Mouse (Mus musculus): ENCODE data around the gene 1600002K03Rik. TPM values are rescaled to one million over a fixed set of nuclear protein-coding genes. Genes with fewer than 3 reads are reported as not detected.

1600002K03Rik gene
- polyA plus RNA-seq, 1 experiment from 2014 or later: 15.3 TPM

DNA sequence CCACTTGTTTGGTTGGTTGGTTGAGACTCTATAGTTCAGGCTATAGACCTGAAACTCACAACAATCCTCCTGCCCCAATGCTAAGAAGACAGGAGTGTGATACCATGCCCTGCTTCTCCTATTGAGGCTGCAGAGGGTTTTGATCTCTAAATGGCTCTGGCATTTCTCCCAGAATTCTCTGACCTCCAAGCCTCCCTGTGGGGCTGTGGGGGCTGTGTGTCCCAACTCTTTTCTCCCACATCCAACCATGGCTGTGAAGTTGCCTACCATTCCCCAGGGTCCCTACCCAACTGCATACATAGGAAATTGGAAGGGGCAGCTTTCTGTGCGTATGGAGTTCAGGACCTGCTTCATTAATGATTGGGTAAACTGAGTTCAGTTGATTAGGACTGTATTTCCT lies 23.4 kb downstream of the 1600002K03Rik start:
- no peak for ATAC-seq (ENCODE audit: low FRiP score, low TSS enrichment)
- Histone ChIP-seq H3K4me2 (replicated peaks; ENCODE audit: low read depth, low read length) (no peak overlapping the region), H3K9ac (replicated peaks; ENCODE audit: low read length) (no peak overlapping the region), H3K27me3 (ENCODE audit: insufficient read depth, low read length) (peaks cover 7% of the 10 kb centered on the region), H3K4me3 (ENCODE audit: low read length) (no peak overlapping the region), H3K9me3 (ENCODE audit: low read length) (no peaks in the 10 kb centered on the region), H3K4me1 (ENCODE audit: insufficient read depth, low read length) (peaks cover 7% of the 10 kb centered on the region), H3K36me3 (ENCODE audit: insufficient read depth, low read length) (no peaks in the 10 kb centered on the region), H3K27ac (ENCODE audit: low read length) (no peak overlapping the region)
- 83% methylated on average over 1 of the region's 1 CpGs for WGBS

GRCm38 (mm10) chr10:80196778-80197581 lies 24.2 kb downstream of the 1600002K03Rik start:
- H3K4me1 ChIP-seq (ENCODE audit: insufficient read depth, low read length): peaks cover 7% of the 10 kb centered on the region
- 55% methylated on average over 33 of the region's 33 CpGs for WGBS
- H3K4me3 ChIP-seq (ENCODE audit: low read length): no peak overlapping the region

GRCm38 (mm10) chr10:80199440-80200008 lies 26.8 kb downstream of the 1600002K03Rik start:
- H3K4me2 ChIP-seq (replicated peaks; ENCODE audit: low read depth, low read length): no peak overlapping the region
- peaks cover 11% of the 10 kb centered on the region for H3K4me1 ChIP-seq (ENCODE audit: insufficient read depth, low read length)
- H3K36me3 ChIP-seq (ENCODE audit: insufficient read depth, low read length): no peaks in the 10 kb centered on the region
- no peaks in the 10 kb centered on the region for H3K27me3 ChIP-seq (ENCODE audit: insufficient read depth, low read length)
- no peak overlapping the region for H3K9ac ChIP-seq (replicated peaks; ENCODE audit: low read length)
- H3K27ac ChIP-seq (ENCODE audit: low read length): no peak overlapping the region
- peak; percentile 84 for ATAC-seq (ENCODE audit: low FRiP score, low TSS enrichment)
- H3K4me3 ChIP-seq (ENCODE audit: low read length): no peak overlapping the region
- H3K9me3 ChIP-seq (ENCODE audit: low read length): no peaks in the 10 kb centered on the region
- 53% methylated on average over 3 of the region's 3 CpGs for WGBS

More at GRCm38 (mm10) chr10:80196778-80197581, 24.2 kb downstream of the 1600002K03Rik start:
- Histone ChIP-seq H3K4me2 (replicated peaks; ENCODE audit: low read depth, low read length) (no peak overlapping the region), H3K27ac (ENCODE audit: low read length) (no peak overlapping the region), H3K36me3 (ENCODE audit: insufficient read depth, low read length) (no peaks in the 10 kb centered on the region), H3K27me3 (ENCODE audit: insufficient read depth, low read length) (peaks cover 3% of the 10 kb centered on the region; the same call in 1 of the 2 replicates), H3K9me3 (ENCODE audit: low read length) (no peaks in the 10 kb centered on the region), H3K9ac (replicated peaks; ENCODE audit: low read length) (peak overlapping the region; percentile 44; the same call in 1 of the 2 replicates)
- peak; percentile 48; the same call in 1 of the 2 replicates for ATAC-seq (ENCODE audit: low FRiP score, low TSS enrichment)

- peaks cover 11% of the 10 kb centered on the region for H3K4me1 ChIP-seq (ENCODE audit: insufficient read depth, low read length)
- H3K4me2 ChIP-seq (replicated peaks; ENCODE audit: low read depth, low read length): no peak overlapping the region
- no peaks in the 10 kb centered on the region for H3K36me3 ChIP-seq (ENCODE audit: insufficient read depth, low read length)
- no peak overlapping the region for H3K9ac ChIP-seq (replicated peaks; ENCODE audit: low read length)
- no peak overlapping the region for H3K27ac ChIP-seq (ENCODE audit: low read length)
- no peaks in the 10 kb centered on the region for H3K27me3 ChIP-seq (ENCODE audit: insufficient read depth, low read length)
- H3K9me3 ChIP-seq (ENCODE audit: low read length): no peaks in the 10 kb centered on the region
- H3K4me3 ChIP-seq (ENCODE audit: low read length): no peak overlapping the region
- 71% methylated on average over 6 of the region's 6 CpGs for WGBS
- ATAC-seq (ENCODE audit: low FRiP score, low TSS enrichment): no peak
Measured at GRCm38 (mm10) chr10:80200485-80200884, 27.7 kb downstream of the 1600002K03Rik start.

DNA sequence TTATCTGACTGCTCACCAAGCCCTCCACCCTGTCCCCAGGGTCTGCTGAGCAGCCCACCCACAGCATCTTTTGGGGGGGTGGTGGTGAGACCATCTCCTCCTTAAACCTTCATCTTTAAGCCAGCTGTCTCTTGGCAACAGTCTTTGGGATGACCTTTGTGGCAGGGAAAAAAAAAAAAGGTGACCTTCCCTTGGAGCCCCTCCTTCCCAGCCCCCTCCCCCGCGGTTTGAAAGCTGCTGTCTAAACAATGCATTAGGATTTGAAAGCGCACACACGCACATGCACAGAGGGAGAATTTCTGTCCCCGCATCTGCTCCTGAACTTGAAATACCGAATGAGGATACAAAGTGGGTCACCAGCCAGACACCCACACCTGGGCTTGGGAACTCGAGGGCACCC lies 31.3 kb downstream of the 1600002K03Rik start:
- Histone ChIP-seq H3K27me3 (ENCODE audit: insufficient read depth, low read length) (no peaks in the 10 kb centered on the region; the same call in 1 of the 2 replicates), H3K4me1 (ENCODE audit: insufficient read depth, low read length) (peaks cover 9% of the 10 kb centered on the region), H3K9ac (replicated peaks; ENCODE audit: low read length) (no peak overlapping the region), H3K4me3 (ENCODE audit: low read length) (no peak overlapping the region), H3K27ac (ENCODE audit: low read length) (no peak overlapping the region), H3K36me3 (ENCODE audit: insufficient read depth, low read length) (no peaks in the 10 kb centered on the region), H3K4me2 (replicated peaks; ENCODE audit: low read depth, low read length) (no peak overlapping the region), H3K9me3 (ENCODE audit: low read length) (no peaks in the 10 kb centered on the region)
- 31% methylated on average over 7 of the region's 7 CpGs for WGBS
- no peak for ATAC-seq (ENCODE audit: low FRiP score, low TSS enrichment)

DNA sequence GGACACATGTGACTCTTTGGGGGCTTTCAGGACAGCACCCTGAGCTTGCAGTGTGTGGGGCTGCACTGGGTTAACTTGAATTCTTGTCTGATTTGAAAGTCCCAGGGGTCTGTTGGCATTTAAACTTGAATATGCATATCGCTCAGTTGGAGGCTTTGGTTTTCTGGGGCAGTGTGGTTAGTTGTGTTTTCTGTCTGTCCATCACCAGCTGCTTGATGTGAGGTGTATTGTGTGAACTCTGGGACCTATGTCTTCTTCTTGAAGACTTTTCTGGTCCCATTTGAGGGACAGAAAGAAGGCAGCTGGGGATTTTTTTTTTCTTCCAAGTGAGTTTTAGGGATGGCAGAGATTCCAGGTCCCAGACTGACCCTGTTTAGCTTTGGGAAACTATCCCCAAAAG lies 34.5 kb downstream of the 1600002K03Rik start:
- Histone ChIP-seq H3K36me3 (ENCODE audit: insufficient read depth, low read length) (no peaks in the 10 kb centered on the region), H3K4me2 (replicated peaks; ENCODE audit: low read depth, low read length) (no peak overlapping the region), H3K9me3 (ENCODE audit: low read length) (no peaks in the 10 kb centered on the region), H3K4me1 (ENCODE audit: insufficient read depth, low read length) (peaks cover 11% of the 10 kb centered on the region), H3K27ac (ENCODE audit: low read length) (no peak overlapping the region), H3K27me3 (ENCODE audit: insufficient read depth, low read length) (no peaks in the 10 kb centered on the region; the same call in 1 of the 2 replicates), H3K9ac (replicated peaks; ENCODE audit: low read length) (no peak overlapping the region), H3K4me3 (ENCODE audit: low read length) (no peak overlapping the region)
- ATAC-seq (ENCODE audit: low FRiP score, low TSS enrichment): no peak
- WGBS: 79% methylated on average over 1 of the region's 1 CpGs

- no peak overlapping the region for H3K27ac ChIP-seq (ENCODE audit: low read length)
- H3K36me3 ChIP-seq (ENCODE audit: insufficient read depth, low read length): no peaks in the 10 kb centered on the region
- H3K4me3 ChIP-seq (ENCODE audit: low read length): no peak overlapping the region
- no peak for ATAC-seq (ENCODE audit: low FRiP score, low TSS enrichment)
- no peak overlapping the region for H3K4me2 ChIP-seq (replicated peaks; ENCODE audit: low read depth, low read length)
- H3K4me1 ChIP-seq (ENCODE audit: insufficient read depth, low read length): peaks cover 11% of the 10 kb centered on the region
- H3K27me3 ChIP-seq (ENCODE audit: insufficient read depth, low read length): no peaks in the 10 kb centered on the region; the same call in 1 of the 2 replicates
- no peak overlapping the region for H3K9ac ChIP-seq (replicated peaks; ENCODE audit: low read length)
- 68% methylated on average over 10 of the region's 10 CpGs for WGBS
- H3K9me3 ChIP-seq (ENCODE audit: low read length): no peaks in the 10 kb centered on the region
Measured at GRCm38 (mm10) chr10:80207676-80208075, 34.9 kb downstream of the 1600002K03Rik start.

DNA sequence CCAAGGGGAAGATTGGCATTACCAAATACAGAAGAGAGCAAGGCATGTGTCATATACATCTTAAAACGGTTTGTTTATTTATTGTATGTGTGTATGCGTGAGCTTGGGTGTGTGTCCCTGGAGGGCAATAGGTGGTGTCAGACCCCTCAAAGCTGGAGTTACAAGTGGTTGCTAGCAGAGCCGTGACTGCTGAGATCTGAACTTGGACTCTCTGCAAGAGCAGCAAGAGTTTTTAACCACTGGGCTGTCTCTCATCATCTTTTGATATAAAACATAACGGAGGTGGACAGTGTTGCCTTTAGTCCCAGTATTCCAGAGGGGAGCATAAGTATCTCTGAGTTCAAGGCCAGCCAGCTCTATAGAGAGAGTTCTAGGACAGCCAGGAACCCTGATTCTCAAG lies 35.5 kb downstream of the 1600002K03Rik start:
- WGBS: 78% methylated on average over 4 of the region's 4 CpGs
- no peak for ATAC-seq (ENCODE audit: low FRiP score, low TSS enrichment)
- no peaks in the 10 kb centered on the region for H3K36me3 ChIP-seq (ENCODE audit: insufficient read depth, low read length)

DNA sequence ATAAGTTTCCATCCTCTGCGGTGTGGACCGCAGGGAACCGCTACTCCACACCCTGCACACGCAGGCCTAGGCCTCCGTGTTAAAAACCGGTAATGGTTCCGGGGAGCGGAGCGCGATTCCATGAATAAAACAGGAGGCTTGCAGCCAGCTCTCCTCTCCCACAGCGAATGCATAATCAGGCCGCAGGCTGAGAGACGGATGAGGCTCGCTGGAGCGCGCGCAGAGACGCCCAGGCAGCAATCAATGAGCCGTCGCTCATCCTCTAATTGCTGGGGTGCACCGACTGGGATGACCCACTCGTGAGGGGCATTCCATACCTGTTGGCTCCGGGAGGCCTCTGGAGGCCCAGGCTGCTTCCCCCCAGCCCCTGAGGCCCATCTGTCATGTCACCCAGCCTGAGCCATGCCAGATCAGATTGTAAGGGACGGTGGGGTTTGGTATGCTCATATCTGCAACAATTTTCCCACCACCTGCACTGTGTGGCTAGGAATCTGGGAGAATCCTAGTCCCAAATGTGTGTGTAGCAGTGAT lies 36.2 kb downstream of the 1600002K03Rik start:
- H3K9ac ChIP-seq (replicated peaks; ENCODE audit: low read length): peak overlapping the region; percentile 31
- no peaks in the 10 kb centered on the region for H3K9me3 ChIP-seq (ENCODE audit: low read length)
- peak overlapping the region; percentile 32; the same call in 1 of the 2 replicates for H3K4me2 ChIP-seq (replicated peaks; ENCODE audit: low read depth, low read length)
- H3K27ac ChIP-seq (ENCODE audit: low read length): no peak overlapping the region
- H3K4me1 ChIP-seq (ENCODE audit: insufficient read depth, low read length): peaks cover 11% of the 10 kb centered on the region
- ATAC-seq (ENCODE audit: low FRiP score, low TSS enrichment): 0 out of 2 replicates have a peak, but pooled peaks have one; percentile 18
- H3K4me3 ChIP-seq (ENCODE audit: low read length): no peak overlapping the region
- no peaks in the 10 kb centered on the region; the same call in 1 of the 2 replicates for H3K27me3 ChIP-seq (ENCODE audit: insufficient read depth, low read length)
- 11% methylated on average over 24 of the region's 24 CpGs for WGBS
- H3K36me3 ChIP-seq (ENCODE audit: insufficient read depth, low read length): no peaks in the 10 kb centered on the region

More for the DNA sequence above, 35.5 kb downstream of the 1600002K03Rik start:
- Histone ChIP-seq H3K4me1 (ENCODE audit: insufficient read depth, low read length) (peaks cover 11% of the 10 kb centered on the region), H3K27ac (ENCODE audit: low read length) (no peak overlapping the region), H3K4me2 (replicated peaks; ENCODE audit: low read depth, low read length) (no peak overlapping the region), H3K9me3 (ENCODE audit: low read length) (no peaks in the 10 kb centered on the region), H3K9ac (replicated peaks; ENCODE audit: low read length) (no peak overlapping the region), H3K27me3 (ENCODE audit: insufficient read depth, low read length) (no peaks in the 10 kb centered on the region; the same call in 1 of the 2 replicates), H3K4me3 (ENCODE audit: low read length) (no peak overlapping the region)
